Mouse (Mus musculus) layer of hippocampus, adult 9-11 months (tissue): ENCODE measurements at regions not wholly inside any gene's neighbourhood (a gene's known extent, or its start where the extent isn't known, plus 50 kb on each side); places are given as distances from the start of the nearest gene placed in this dataset.

Experiments
- DNase-seq: peaks from one replicate; pipeline ENCODE4 v3.0.0; 2022

DNA sequence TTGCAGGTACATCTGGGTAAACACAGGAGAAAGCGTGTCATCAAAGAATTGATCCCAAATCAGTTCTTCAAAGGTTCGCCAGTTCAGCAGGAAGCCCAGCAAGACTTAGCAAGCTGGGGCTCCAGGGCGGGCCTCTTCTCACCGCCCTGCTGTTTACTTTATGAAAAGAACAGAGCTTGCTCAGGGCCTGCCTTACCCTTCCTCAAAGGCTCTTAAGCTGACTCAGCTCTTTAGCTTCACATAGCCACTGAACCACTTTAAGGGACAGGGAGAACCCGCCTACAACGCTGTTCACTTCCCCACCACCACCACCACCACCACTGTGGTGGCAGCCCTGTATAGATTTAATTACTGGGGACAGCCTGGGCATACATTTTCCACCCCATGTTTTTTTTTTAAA is 148.5 kb downstream of the Clic5 start:
- DNase-seq: no peak

- DNase-seq: no peak
Observed at GRCm38 (mm10) chr17:44337253-44337652, 148.9 kb downstream of the Clic5 start.

- DNase-seq: no peak
Observed at GRCm38 (mm10) chr17:44344542-44344941, 156.2 kb downstream of the Clic5 start.

DNA sequence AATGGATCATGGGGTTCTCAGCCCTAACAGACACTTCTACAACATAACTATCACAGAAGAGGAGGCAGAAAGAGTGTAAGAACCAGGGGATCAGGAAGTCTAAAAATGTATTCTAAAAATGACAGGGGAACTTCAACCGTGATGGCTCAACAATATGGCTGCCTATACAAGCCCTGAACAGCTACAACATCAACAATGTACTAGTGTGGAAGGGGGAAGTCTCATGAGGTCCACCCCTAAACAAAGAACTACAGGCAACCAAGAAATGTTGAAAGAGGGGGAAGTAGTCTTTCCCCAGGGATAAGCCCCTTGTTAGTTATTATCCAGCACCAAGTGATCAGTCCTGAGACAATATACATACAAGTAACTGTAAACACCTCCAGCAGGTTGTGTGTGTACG is 157.0 kb downstream of the Clic5 start:
- DNase-seq: no peak

GRCm38 (mm10) chr17:44350201-44350948 is 162.0 kb downstream of the Clic5 start:
- no peak for DNase-seq

GRCm38 (mm10) chr17:44350949-44351244 is 162.5 kb downstream of the Clic5 start:
- DNase-seq: no peak

GRCm38 (mm10) chr17:44351499-44352117 is 163.2 kb downstream of the Clic5 start:
- DNase-seq: no peak

DNA sequence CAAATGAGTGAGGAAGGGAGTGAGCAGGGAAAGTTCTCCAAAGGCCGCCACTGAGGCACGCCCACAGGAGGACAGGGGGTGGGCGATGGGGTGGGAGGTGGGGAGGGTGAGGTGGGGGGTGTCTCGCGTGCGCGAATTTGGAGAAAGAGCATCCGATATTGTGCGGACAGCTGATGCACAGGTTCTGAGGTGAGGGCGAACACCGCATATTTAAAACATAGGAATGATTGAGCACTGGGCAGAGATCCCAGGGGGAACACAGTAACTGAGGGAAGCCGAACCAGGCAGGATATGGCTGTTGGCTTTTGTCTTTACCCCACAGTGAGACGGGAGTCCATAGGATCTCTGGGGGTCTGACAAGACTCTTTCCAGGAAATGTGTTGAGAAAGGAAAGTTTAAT is 163.8 kb downstream of the Clic5 start:
- DNase-seq: no peak

DNA sequence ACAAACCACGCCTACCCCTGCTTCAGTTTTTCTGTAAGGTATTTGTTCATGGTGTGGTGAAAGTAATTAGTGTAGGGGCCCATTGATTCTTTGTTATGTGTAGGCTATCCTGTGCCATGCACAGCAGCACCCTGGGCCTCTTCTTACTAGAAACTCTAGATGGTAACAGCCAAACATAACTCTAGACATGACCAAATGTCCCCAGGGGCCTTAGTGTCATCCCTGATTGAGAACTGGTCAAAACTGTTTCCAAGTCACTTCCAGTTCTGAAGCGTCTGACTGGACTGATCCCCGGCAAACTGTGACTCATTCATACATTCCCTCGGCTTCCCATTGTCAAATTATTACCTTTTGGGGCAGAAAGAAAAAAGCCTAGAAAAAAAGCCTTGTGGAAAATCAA is 174.7 kb downstream of the Clic5 start:
- DNase-seq: no peak

DNA sequence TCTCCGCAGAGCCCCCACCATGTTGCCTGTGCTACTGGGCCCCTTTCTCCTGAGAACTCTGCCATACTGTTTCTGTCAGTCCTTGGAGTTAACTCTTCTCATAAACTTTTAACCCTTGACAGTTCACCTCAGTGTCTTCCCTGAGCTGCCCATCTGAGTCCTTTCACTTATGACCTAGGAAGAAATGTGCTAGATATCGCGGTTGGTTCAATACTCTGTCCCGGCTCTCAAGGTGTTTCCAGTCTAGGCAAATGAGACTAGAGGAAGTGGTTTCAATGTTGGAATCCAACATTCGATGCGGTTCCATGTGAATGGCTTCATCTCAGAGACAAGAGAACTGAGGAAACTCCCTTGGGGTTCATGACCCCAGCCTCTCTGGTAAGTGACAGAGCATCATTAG is 176.1 kb downstream of the Clic5 start:
- DNase-seq: no peak

GRCm38 (mm10) chr17:44366438-44366837 is 178.1 kb downstream of the Clic5 start:
- DNase-seq: no peak

GRCm38 (mm10) chr17:44367561-44367960 is 179.2 kb downstream of the Clic5 start:
- no peak for DNase-seq

GRCm38 (mm10) chr17:44370966-44371465 is 182.6 kb downstream of the Clic5 start:
- DNase-seq: no peak

GRCm38 (mm10) chr17:44371620-44372019 is 183.2 kb downstream of the Clic5 start:
- no peak for DNase-seq

GRCm38 (mm10) chr17:44373744-44374456 is 185.5 kb downstream of the Clic5 start:
- DNase-seq: no peak

GRCm38 (mm10) chr17:44378391-44378790 is 190.0 kb downstream of the Clic5 start:
- DNase-seq: no peak

DNA sequence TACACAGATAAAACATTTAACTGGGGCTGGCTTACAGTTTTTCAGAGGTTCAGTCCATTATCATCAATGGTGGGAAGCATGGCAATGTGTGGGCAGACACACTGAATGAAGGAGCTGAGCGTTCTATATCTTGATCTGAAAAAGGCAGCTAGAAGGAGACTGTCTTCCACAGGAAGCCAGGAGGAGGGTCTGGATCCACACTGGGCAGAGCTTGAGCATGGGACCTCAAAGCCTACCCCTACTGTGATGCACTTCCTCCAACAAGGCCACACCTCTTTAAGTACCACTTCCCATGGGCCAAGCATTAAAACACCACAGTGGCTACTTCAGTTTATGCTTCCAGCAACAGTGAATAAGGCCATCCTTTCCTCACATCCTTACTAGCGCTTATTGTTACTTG is 200.5 kb downstream of the Clic5 start:
- DNase-seq: no peak

GRCm38 (mm10) chr17:44397829-44398228 is 209.4 kb downstream of the Clic5 start:
- DNase-seq: no peak

DNA sequence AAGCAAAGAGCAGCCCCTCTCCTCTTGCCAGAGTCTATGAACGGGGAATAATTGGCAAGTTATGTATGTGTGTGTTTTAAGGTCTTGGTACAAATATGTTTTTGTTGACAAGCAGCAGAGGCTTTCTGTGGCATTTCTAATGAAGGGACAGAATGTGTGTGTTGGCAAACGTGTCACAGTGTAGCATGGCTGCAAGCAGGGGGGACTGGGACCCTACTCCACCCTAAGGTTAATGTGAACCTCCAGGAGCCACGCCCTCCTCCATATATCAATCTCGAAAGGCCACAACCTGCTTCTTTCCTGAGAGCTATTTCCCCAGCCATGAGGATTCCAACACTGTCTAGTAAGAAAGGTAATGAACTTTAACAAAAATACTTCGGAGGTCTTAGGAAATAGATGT is 209.8 kb downstream of the Clic5 start:
- DNase-seq: no peak

DNA sequence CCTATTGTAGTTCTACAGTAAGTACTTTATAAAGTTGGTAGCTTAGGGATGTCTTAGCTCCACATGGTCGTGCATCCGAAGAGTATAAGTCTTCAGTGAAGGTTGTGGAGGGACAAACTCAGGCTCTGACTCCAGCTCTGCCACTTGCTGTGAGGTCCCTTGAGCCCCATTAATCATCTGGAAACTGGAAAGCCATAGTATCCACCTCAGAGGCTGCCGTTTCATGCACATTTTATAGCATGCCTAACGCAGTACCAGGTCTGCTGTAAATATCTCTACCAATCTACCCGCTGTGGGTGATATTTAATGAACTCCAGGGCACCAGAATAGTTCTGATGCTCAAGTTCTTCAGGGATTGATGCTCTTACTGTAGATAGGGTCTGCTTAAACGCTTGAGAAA is 216.5 kb downstream of the Clic5 start:
- no peak for DNase-seq

- no peak for DNase-seq
Observed at GRCm38 (mm10) chr17:44410961-44411360, 222.6 kb downstream of the Clic5 start.

DNA sequence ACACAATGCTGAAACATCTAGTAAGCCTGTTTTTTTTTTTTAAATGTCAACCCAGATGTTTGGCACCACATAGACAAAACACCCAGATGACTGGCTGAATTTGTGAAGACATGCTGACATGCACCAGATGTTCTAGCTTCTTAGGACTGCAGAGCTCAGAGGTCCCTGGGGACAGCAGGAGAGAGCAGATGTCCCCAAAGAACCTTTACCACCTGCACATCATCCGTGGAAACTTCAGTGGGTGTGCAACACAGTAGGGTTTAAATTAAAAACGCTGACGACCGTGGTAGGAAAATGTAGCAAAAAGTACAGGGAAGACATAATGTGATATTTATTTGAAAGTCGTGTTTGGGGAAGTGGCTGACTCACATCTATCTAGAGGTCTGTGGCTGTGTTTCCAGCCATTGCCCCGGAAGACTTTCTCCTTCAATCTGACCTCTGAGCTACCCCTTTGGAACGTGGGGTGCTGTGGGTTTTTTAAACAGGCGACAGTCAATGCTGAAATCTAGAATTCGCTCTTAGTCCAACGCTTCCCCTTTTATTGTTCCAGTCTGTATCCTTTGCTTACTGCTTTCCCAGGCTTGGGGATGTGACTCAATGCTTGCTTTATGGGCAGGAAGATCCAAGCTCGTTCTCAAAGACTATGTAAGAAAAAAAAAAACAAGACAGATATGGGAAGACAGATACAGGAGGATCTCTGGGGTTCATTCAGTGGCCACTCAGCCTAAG is 230.5 kb downstream of the Clic5 start:
- no peak for DNase-seq

DNA sequence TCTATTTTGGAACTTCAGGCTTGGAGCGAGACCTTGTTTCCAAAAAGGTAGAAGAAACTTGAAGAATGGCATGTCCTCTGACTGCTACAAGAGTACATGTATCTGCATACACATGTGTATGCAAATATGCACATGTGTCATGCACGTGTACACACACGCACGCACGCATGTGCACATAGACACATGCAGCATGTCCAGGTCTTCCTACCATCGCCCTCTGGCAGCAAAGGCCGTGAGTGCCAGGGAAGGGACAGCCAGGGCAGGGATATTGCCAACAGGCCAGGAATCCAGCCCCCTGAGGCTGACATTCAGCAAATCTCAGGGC is 231.0 kb downstream of the Clic5 start:
- no peak for DNase-seq
